Mouse (Mus musculus) spleen, adult 2 months (tissue): ENCODE measurements around the gene Gm49776. TPM values are rescaled to one million over a fixed set of nuclear protein-coding genes. Genes with fewer than 3 reads are reported as not detected.
"Not testable (repeated sequence)": the region's sequence is repeated elsewhere in the genome, so short reads cannot be mapped to it uniquely, and the experiment has no call there.

Experiments used
- DNase-seq, 2 experiments: peaks; one replicate each; pipeline versions ENCODE4 v3.0.0 to v3.0.0-alpha.2; 2012 to 2021; ENCODE audit warnings: low spot score in 2 of 2, low read depth in 1 of 2
- H3K27ac ChIP-seq: fragments of 200-500 bp; 2 replicates; pipeline ENCODE4 v1.5.1; 2012; ENCODE audit warnings: low read length, inconsistent platforms; ENCODE audit not compliant: insufficient read depth
- H3K27me3 ChIP-seq: fragments of 200-500 bp; 2 replicates; pipeline ENCODE4 v1.6.1; 2012; ENCODE audit warnings: mild to moderate bottlenecking, moderate library complexity, low read length, inconsistent platforms; ENCODE audit not compliant: control insufficient read depth, insufficient read depth
- H3K36me3 ChIP-seq: fragments of 200-500 bp; 2 replicates; pipeline ENCODE4 v1.6.1; 2012; ENCODE audit warnings: mild to moderate bottlenecking, low read length, inconsistent platforms; ENCODE audit not compliant: control insufficient read depth, insufficient read depth
- H3K4me1 ChIP-seq: fragments of 200-500 bp; 2 replicates; pipeline ENCODE4 v1.6.1; 2011; ENCODE audit warnings: inconsistent platforms; ENCODE audit not compliant: control insufficient read depth, insufficient read depth, insufficient read length
- H3K4me3 ChIP-seq: fragments of 200-500 bp; 2 replicates; pipeline ENCODE4 v1.5.1; 2011; ENCODE audit warnings: mild to moderate bottlenecking, inconsistent platforms; ENCODE audit not compliant: insufficient read depth, insufficient read length; ENCODE audit errors: extremely low read depth
- CTCF ChIP-seq: fragments of 200-500 bp; IDR thresholded peaks from 2 replicates; pipeline ENCODE4 v1.5.1; 2011; ENCODE audit warnings: mild to moderate bottlenecking, inconsistent platforms; ENCODE audit not compliant: insufficient read depth, insufficient read length, insufficient replicate concordance; ENCODE audit errors: extremely low read depth
- POLR2A ChIP-seq: fragments of 200-500 bp; IDR thresholded peaks from 2 replicates; pipeline ENCODE4 v1.6.1; 2011; ENCODE audit warnings: low read depth, low read length, inconsistent platforms
- WGBS: fragments of 180-500 bp; shearing (Covaris S2); methylation state at CpG from one replicate; pipeline ENCODE4 v1.1.7; 2018; 5-methylcytosine and 5-hydroxymethylcytosine counted together
- polyA plus RNA-seq: library from polyadenylated mRNA; depleted of rRNA; stranded (reverse); fragments of >200 nt; gene quantifications from 2 replicates; pipeline ENCODE4 v1.2.3, GENCODE M21; 2012; rRNA removed

The Gm49776 gene
- polyA plus RNA-seq, 1 experiment: not detected

- H3K4me1 ChIP-seq: no peaks in the 10 kb centered on the region
- TF ChIP-seq POLR2A: no peak
- no peak for TF ChIP-seq CTCF
- no peak overlapping the region for H3K4me3 ChIP-seq
- no peak overlapping the region for H3K27ac ChIP-seq
- WGBS: 85% methylated on average over 7 of the region's 7 CpGs
- H3K27me3 ChIP-seq: no peaks in the 10 kb centered on the region
- DNase-seq: no peak
- no peaks in the 10 kb centered on the region for H3K36me3 ChIP-seq
Observed at GRCm38 (mm10) chr16:18203430-18204091, 54.6 kb downstream of the Gm49776 start.

- WGBS: 83% methylated on average over 1 of the region's 1 CpGs
- DNase-seq: no peak
- Histone ChIP-seq H3K27ac (no peak overlapping the region), H3K4me1 (no peaks in the 10 kb centered on the region), H3K27me3 (no peaks in the 10 kb centered on the region), H3K36me3 (no peaks in the 10 kb centered on the region), H3K4me3 (no peak overlapping the region)
- no peak for TF ChIP-seq POLR2A
- TF ChIP-seq CTCF: no peak
Observed at GRCm38 (mm10) chr16:18202061-18202460, 56.1 kb downstream of the Gm49776 start.

- H3K4me3 ChIP-seq: no peak overlapping the region
- DNase-seq: no peak
- H3K27ac ChIP-seq: no peak overlapping the region
- H3K4me1 ChIP-seq: no peaks in the 10 kb centered on the region
- no peak for TF ChIP-seq CTCF
- no peaks in the 10 kb centered on the region for H3K36me3 ChIP-seq
- 50% methylated on average over 1 of the region's 1 CpGs for WGBS
- H3K27me3 ChIP-seq: no peaks in the 10 kb centered on the region
Observed at GRCm38 (mm10) chr16:18201620-18202019, 56.5 kb downstream of the Gm49776 start.

GRCm38 (mm10) chr16:18200062-18200461 lies 58.1 kb downstream of the Gm49776 start:
- no peaks in the 10 kb centered on the region for H3K4me1 ChIP-seq
- H3K36me3 ChIP-seq: no peaks in the 10 kb centered on the region
- H3K27ac ChIP-seq: no peak overlapping the region
- no peak overlapping the region for H3K4me3 ChIP-seq
- no peak for DNase-seq
- 49% methylated on average over 2 of the region's 2 CpGs for WGBS
- TF ChIP-seq CTCF (no peak), POLR2A (no peak)
- no peaks in the 10 kb centered on the region for H3K27me3 ChIP-seq

GRCm38 (mm10) chr16:18198365-18199098 lies 59.6 kb downstream of the Gm49776 start:
- H3K27ac ChIP-seq: no peak overlapping the region
- H3K27me3 ChIP-seq: no peaks in the 10 kb centered on the region
- no peaks in the 10 kb centered on the region for H3K4me1 ChIP-seq
- no peak overlapping the region for H3K4me3 ChIP-seq
- DNase-seq: no peak
- TF ChIP-seq POLR2A: no peak
- TF ChIP-seq CTCF: no peak
- H3K36me3 ChIP-seq: no peaks in the 10 kb centered on the region
- WGBS: 92% methylated on average over 10 of the region's 10 CpGs

- H3K36me3 ChIP-seq: no peaks in the 10 kb centered on the region
- DNase-seq: no peak
- no peak overlapping the region for H3K27ac ChIP-seq
- H3K4me3 ChIP-seq: no peak overlapping the region
- TF ChIP-seq POLR2A: no peak
- TF ChIP-seq CTCF: no peak
- WGBS: 92% methylated on average over 6 of the region's 6 CpGs
- H3K4me1 ChIP-seq: no peaks in the 10 kb centered on the region
- no peaks in the 10 kb centered on the region for H3K27me3 ChIP-seq
Observed at GRCm38 (mm10) chr16:18197881-18198280, 60.2 kb downstream of the Gm49776 start.

GRCm38 (mm10) chr16:18195561-18195960 lies 62.6 kb downstream of the Gm49776 start:
- not testable (repeated sequence) for H3K27ac ChIP-seq, DNase-seq, H3K4me3 ChIP-seq, H3K27me3 ChIP-seq, H3K4me1 ChIP-seq, H3K36me3 ChIP-seq
- 55% methylated on average over 3 of the region's 3 CpGs for WGBS

Other genes with a start within 250 kb of the Gm49776 start
- gene Dgcr6, start 205.5 kb downstream of the Gm49776 start, polyA plus RNA-seq: 17.6 and 20.3 TPM in 2 replicates
- gene Prodh, start 168.1 kb downstream of the Gm49776 start, polyA plus RNA-seq: 11.3 and 13.1 TPM in 2 replicates
- gene Rtn4r, start 130.7 kb downstream of the Gm49776 start, polyA plus RNA-seq: 10.2 and 10.9 TPM in 2 replicates
- gene Ccdc188, start 40.4 kb downstream of the Gm49776 start, polyA plus RNA-seq: not detected in 2 replicates
- gene Zdhhc8, start 23.2 kb downstream of the Gm49776 start, polyA plus RNA-seq: 52.3 and 72.4 TPM in 2 replicates
- gene Trmt2a, start 9.6 kb downstream of the Gm49776 start, polyA plus RNA-seq: 56.2 and 65.4 TPM in 2 replicates
- 51.8 and 53.6 TPM in 2 replicates for gene Ranbp1, start 9.6 kb downstream of the Gm49776 start, polyA plus RNA-seq
- gene Dgcr8, start 30.9 kb upstream of the Gm49776 start, polyA plus RNA-seq: 20.4 and 21.9 TPM in 2 replicates
- 29.4 and 31.1 TPM in 2 replicates for gene Tango2, start 89.8 kb upstream of the Gm49776 start, polyA plus RNA-seq
- gene Arvcf, start 89.9 kb upstream of the Gm49776 start, polyA plus RNA-seq: 55.9 and 57.1 TPM in 2 replicates
- 22.3 and 29.0 TPM in 2 replicates for gene Txnrd2, start 168.1 kb upstream of the Gm49776 start, polyA plus RNA-seq
- gene Comt, start 168.5 kb upstream of the Gm49776 start, polyA plus RNA-seq: 64.7 and 87.1 TPM in 2 replicates
- 11.3 and 15.4 TPM in 2 replicates for gene Gnb1l, start 240.4 kb upstream of the Gm49776 start, polyA plus RNA-seq
- gene Rtl10, start 240.6 kb upstream of the Gm49776 start, polyA plus RNA-seq: 6.2 and 8.0 TPM in 2 replicates